Mouse (Mus musculus) spleen, adult 2 months (tissue): Measurements from ENCODE around the gene Parp14. TPM values are rescaled to one million over a fixed set of nuclear protein-coding genes. Genes with fewer than 3 reads are reported as not detected.

ENCODE experiments used
- DNase-seq, 2 experiments: peaks; one replicate each; pipeline versions ENCODE4 v3.0.0 to v3.0.0-alpha.2; 2012 to 2021; ENCODE audit warnings: low spot score in 2 of 2, low read depth in 1 of 2
- H3K27ac ChIP-seq: fragments of 200-500 bp; 2 replicates; pipeline ENCODE4 v1.5.1; 2012; ENCODE audit warnings: low read length, inconsistent platforms; ENCODE audit not compliant: insufficient read depth
- H3K27me3 ChIP-seq: fragments of 200-500 bp; 2 replicates; pipeline ENCODE4 v1.6.1; 2012; ENCODE audit warnings: mild to moderate bottlenecking, moderate library complexity, low read length, inconsistent platforms; ENCODE audit not compliant: control insufficient read depth, insufficient read depth
- H3K36me3 ChIP-seq: fragments of 200-500 bp; 2 replicates; pipeline ENCODE4 v1.6.1; 2012; ENCODE audit warnings: mild to moderate bottlenecking, low read length, inconsistent platforms; ENCODE audit not compliant: control insufficient read depth, insufficient read depth
- H3K4me1 ChIP-seq: fragments of 200-500 bp; 2 replicates; pipeline ENCODE4 v1.6.1; 2011; ENCODE audit warnings: inconsistent platforms; ENCODE audit not compliant: control insufficient read depth, insufficient read depth, insufficient read length
- H3K4me3 ChIP-seq: fragments of 200-500 bp; 2 replicates; pipeline ENCODE4 v1.5.1; 2011; ENCODE audit warnings: mild to moderate bottlenecking, inconsistent platforms; ENCODE audit not compliant: insufficient read depth, insufficient read length; ENCODE audit errors: extremely low read depth
- CTCF ChIP-seq: fragments of 200-500 bp; IDR thresholded peaks from 2 replicates; pipeline ENCODE4 v1.5.1; 2011; ENCODE audit warnings: mild to moderate bottlenecking, inconsistent platforms; ENCODE audit not compliant: insufficient read depth, insufficient read length, insufficient replicate concordance; ENCODE audit errors: extremely low read depth
- POLR2A ChIP-seq: fragments of 200-500 bp; IDR thresholded peaks from 2 replicates; pipeline ENCODE4 v1.6.1; 2011; ENCODE audit warnings: low read depth, low read length, inconsistent platforms
- WGBS: fragments of 180-500 bp; shearing (Covaris S2); methylation state at CpG from one replicate; pipeline ENCODE4 v1.1.7; 2018; 5-methylcytosine and 5-hydroxymethylcytosine counted together
- polyA plus RNA-seq: library from polyadenylated mRNA; depleted of rRNA; stranded (reverse); fragments of >200 nt; gene quantifications from 2 replicates; pipeline ENCODE4 v1.2.3, GENCODE M21; 2012

The Parp14 gene
- polyA plus RNA-seq, 1 experiment, result 8.0 TPM

DNA sequence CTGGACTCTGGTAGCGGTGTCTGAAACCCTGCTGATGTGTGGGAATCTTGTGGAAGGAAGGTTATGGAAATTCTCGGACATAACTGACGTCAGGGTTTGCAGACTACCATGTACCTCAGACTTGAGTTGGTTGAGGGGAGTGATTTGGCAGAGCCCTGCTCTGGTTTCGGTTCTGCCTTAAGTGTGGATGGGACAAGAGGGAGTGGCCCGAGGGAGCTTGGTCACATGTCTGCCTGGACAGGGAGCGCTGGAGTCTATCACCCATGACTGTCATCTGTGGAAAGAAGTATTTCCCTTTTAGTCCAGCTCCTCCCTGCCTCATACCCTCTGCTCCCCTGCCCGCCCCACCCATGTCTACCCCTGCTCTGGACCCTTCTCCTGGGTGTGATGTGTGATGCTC lies 69.2 kb downstream of the Parp14 start:
- no peak for TF ChIP-seq POLR2A
- no peak for TF ChIP-seq CTCF
- H3K36me3 ChIP-seq, result peaks cover 3% of the 10 kb centered on the region

DNA sequence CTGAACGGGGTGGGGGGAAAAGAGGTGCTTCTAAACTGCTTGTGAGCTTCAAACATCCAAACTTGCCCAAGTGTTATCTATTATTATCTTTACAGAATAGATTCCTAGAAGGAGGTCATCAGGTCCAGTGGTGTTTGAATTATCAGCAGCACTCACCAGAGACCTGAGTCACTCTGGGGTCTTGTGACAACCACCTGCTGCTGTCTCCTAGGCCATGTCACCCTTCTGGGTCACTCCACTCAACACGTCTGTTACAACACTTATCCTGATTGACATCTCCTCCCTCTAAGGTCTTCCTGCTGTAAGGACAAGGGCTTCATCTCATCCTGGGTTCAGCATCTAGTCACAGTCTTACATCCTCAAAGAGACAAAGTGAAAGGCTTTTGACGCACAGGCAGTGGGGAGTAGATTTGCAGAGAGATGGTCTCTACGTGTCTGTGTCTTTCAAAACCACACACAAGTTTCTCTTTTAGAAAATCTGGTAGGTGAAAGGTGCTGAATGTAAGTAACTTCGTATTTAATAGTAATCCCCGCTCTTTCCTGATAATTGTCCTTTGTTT lies 79.3 kb downstream of the Parp14 start:
- WGBS, result 80% methylated on average over 6 of the region's 6 CpGs
- Histone ChIP-seq H3K4me3 (no peak overlapping the region), H3K36me3 (peaks cover 6% of the 10 kb centered on the region; the same call in 1 of the 2 replicates), H3K27ac (no peak overlapping the region), H3K4me1 (no peaks in the 10 kb centered on the region; the same call in 1 of the 2 replicates), H3K27me3 (no peaks in the 10 kb centered on the region)
- DNase-seq, result no peak
- TF ChIP-seq POLR2A, result no peak
- TF ChIP-seq CTCF, result no peak

More for the DNA sequence above, 69.2 kb downstream of the Parp14 start:
- Histone ChIP-seq H3K27ac (no peak overlapping the region), H3K4me3 (no peak overlapping the region), H3K4me1 (no peaks in the 10 kb centered on the region), H3K27me3 (no peaks in the 10 kb centered on the region)
- DNase-seq, result no peak
- 84% methylated on average over 7 of the region's 7 CpGs for WGBS

DNA sequence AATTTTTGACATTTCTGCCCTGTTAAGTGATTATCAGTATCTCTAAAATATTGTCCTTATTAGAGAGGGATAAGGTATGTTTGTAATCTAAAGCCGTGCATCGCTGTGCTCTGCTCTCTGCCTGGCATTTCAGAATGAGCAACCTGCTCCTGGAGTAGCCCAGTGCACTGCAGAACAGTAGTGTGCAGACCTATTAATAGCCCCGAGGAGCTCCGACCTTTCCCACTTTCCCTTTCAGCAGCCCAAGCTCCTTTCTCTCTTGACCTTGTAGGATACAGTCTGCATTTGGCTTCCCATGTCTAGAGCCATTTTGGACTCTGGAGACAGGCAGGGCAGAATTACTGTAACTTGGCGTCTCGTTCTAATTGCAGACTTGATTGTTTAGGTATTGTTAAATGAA lies 83.0 kb downstream of the Parp14 start:
- H3K27me3 ChIP-seq, result no peaks in the 10 kb centered on the region
- no peak for TF ChIP-seq POLR2A
- TF ChIP-seq CTCF, result no peak
- H3K27ac ChIP-seq, result no peak overlapping the region
- peaks cover 6% of the 10 kb centered on the region; the same call in 1 of the 2 replicates for H3K36me3 ChIP-seq
- 94% methylated on average over 6 of the region's 6 CpGs for WGBS
- DNase-seq, result no peak
- H3K4me1 ChIP-seq, result peaks cover 4% of the 10 kb centered on the region; the same call in 1 of the 2 replicates
- no peak overlapping the region for H3K4me3 ChIP-seq

DNA sequence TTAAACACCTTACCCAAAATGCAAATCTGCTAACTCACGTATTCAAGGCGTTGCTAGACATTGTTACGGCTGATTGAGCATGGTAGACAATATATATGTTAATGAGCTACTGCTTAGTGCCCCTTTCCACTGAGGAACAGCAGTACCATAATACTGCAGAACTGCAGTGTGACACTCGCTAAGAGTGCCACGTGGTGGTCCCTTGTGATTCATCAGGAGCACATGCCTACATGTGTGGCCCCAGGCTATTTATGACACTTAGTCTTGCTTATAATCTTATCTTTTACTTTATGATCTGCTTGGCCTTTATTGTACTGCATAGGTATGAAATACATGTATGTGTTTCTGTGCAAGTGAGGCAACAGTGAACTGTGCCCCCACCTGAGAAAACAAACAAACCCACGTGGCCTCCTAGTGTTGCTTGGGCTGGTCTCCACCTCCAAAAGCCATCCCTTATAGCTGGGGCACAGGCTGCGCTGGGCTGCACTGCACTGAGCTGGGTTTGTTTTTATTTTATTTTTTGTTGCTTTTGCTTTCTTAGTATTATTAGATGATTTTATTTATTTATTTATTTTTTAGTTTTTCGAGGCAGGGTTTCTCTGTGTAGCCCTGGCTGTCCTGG lies 83.7 kb downstream of the Parp14 start:
- TF ChIP-seq POLR2A (no peak), CTCF (no peak)
- Histone ChIP-seq H3K4me1 (peaks cover 8% of the 10 kb centered on the region; the same call in 1 of the 2 replicates), H3K27me3 (no peaks in the 10 kb centered on the region), H3K4me3 (no peak overlapping the region), H3K36me3 (peaks cover 6% of the 10 kb centered on the region; the same call in 1 of the 2 replicates), H3K27ac (no peak overlapping the region)
- 89% methylated on average over 8 of the region's 8 CpGs for WGBS
- DNase-seq, result no peak

DNA sequence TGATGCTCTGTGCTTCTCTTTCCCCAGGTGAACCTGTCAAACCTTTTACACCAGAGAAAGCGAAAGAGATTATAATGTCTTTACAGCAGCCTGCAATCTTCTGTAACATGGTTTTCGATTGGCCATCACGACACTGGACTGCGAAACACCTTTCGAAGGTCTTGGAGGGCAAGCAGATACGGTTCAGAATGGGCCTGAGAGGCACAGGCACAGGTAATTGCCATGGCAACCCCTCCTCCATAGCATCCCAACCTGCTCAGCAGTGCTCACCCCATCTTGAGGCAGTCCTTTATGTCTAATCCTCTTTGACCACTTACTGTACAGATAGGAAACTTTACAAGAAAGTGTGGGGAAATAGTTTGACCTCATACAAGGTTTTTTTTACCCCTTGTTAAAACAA lies 84.2 kb downstream of the Parp14 start:
- WGBS, result 95% methylated on average over 6 of the region's 6 CpGs
- DNase-seq, result no peak
- Histone ChIP-seq H3K27ac (no peak overlapping the region), H3K27me3 (no peaks in the 10 kb centered on the region), H3K4me1 (peaks cover 8% of the 10 kb centered on the region; the same call in 1 of the 2 replicates), H3K36me3 (peaks cover 6% of the 10 kb centered on the region; the same call in 1 of the 2 replicates), H3K4me3 (no peak overlapping the region)
- TF ChIP-seq CTCF, result no peak
- TF ChIP-seq POLR2A, result no peak

DNA sequence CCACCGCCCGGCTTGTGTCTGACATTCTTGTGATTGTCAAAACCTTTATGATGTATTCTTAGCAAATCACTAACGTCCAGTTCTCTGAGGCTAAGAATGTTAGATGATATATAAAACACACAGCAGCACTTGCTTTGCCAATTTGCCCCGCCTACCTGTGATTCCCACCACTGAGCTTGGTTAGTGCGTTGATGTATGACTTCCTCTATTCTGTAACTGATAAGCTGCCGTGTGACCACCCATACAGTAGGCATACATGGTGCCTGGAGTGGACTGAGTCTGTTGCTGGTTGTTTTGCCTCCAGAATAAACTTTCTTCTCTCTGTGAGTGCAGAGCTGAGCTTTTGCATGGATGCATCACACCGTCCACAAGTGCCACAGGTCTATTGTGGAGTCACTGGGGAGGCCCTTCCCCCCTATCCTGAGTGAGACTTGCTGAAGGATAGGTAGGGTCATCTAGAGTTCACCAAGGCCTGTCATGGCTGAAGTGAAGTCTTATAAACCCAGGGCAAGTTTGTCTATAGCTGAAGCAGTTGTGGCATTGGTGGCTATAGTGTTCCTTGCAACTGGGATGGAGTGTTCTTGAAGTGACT lies 87.1 kb downstream of the Parp14 start:
- H3K27me3 ChIP-seq, result no peaks in the 10 kb centered on the region
- 50% methylated on average over 7 of the region's 7 CpGs for WGBS
- no peak overlapping the region for H3K4me3 ChIP-seq
- H3K4me1 ChIP-seq, result peaks cover 8% of the 10 kb centered on the region; the same call in 1 of the 2 replicates
- TF ChIP-seq CTCF (no peak), POLR2A (no peak)
- H3K36me3 ChIP-seq, result peaks cover 6% of the 10 kb centered on the region; the same call in 1 of the 2 replicates
- H3K27ac ChIP-seq, result no peak overlapping the region
- DNase-seq, result no peak
